Mouse (Mus musculus): ENCODE results near the gene Vmn2r72.

The Vmn2r72 gene

DNA sequence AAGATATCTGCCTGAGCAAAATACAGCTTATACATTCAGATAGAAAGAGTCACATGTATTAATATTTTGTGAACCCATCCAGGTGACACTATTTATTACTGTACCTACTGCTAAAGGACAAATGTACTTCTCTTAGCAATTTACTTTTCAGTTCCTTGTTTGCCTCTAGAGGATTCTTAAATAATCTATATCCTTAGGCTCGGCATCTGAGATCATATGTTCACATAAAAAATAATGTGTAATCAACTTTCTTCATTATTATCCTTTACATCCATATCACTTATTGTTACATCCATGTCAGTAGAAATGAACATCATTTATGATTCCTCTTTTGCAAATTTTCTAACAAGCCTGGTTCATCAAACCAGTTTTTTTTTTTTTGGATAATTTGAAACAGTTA, at the start of gene Vmn2r72:
Gene Vmn2r72, minus strand, starts transcription at position 101 of the 400 bp plus-strand sequence.
- no peak for DNase-seq
